Mouse (Mus musculus): ENCODE results near the gene Mogat2. TPM values are rescaled to one million over a fixed set of nuclear protein-coding genes. Genes with fewer than 3 reads are reported as not detected.

Mogat2 gene
- not detected for polyA plus RNA-seq (2017; shearing (Covaris generic))

DNA sequence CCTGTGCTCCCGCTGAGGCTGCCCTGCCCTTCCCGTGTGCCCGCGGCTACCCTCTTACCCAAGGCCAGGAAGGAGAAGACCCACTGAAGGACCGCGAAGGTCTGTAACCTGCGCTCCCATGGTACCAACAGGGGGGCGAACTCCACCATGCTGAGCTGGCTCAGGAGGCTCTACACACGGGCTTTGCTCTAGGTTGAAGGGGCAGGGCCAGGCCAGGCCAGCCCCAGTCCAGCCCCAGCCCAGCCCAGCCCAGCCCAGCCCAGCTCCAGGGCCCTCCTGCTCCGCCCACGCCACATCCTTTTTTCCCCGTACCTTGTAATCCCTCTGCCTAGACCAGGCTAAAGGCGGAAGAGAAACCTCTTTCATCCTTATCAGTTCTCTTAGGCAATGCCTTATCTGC is at the start of gene Mogat2:
Mogat2 (minus strand) TSS at position 203 of the 400 bp plus-strand sequence.

DNA sequence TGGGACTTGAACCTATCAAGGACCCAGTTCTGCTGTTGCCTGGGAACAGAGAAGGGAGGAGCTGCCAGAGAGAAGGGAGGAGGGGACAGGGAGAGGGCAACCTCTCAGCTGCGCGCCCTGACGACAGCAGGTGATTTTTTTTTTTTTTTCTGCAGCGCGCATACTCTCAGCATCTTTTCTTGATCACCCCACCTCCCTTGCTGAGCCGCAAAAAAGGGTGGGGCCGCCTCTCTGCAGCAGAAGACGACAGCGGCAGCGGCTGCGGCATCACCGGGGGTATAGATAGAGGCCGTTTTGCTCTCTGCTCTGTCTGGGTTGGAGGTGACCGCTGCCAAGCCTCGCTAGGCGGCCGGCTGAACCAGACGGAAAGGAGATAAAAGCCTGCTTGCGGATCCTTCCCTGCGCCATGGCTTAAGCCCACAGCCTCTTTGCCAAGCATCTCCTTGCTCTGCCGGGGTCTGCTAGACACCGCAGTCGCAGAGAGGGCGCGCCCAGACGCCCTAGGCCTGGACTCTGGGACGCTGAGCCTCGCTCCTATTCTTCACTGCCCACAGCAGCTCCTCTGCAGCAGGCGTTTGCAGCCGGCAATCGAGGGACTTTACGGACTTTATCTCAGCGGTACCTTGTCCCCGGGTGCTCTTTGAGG is 29.0 kb upstream of the Mogat2 start, which contains the start of gene Map6:
Map6 (plus strand) TSS at position 197 of the 646 bp plus-strand sequence.

DNA sequence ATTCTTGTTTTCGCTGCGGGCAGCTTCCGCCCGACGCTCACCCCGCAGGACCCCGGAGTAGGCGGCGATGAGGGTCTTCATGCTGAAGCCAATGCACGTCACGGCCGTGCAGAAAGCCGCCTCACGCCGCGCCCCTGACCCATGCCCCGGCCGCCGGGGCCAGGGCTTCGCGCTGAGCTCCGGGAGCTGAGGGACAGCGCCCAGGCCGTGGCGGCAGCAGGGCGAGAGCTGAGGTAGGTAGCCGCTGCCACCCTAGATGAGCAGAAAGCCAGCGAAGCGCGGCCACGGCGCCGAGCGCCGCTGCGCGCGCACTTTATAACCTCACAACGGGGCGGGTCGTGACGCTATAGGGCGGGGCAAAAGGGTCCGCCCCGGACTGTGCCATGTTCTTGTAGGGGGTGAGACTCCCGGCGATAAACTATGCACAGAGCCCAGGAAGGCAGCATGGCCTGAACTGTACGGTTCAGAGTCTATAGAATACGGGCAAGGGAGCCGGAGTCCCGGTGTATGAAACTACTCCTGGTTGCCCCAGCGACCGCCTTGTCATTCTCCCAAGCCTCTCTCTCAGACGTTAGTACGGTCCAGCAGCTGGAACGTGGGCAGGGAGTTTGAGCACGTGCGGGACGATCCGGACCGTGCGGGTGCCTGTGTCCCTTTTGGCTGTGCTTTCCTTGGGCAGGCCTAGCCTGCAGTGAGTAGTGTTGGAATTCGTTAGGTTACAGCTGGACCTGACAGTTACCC is 55.8 kb downstream of the Mogat2 start, which contains the start of gene Dgat2:
Dgat2 (minus strand) TSS at position 288 of the 741 bp plus-strand sequence.

Other genes with a start within 250 kb of the Mogat2 start
- 99.7 TPM for gene Uvrag, start 97.5 kb downstream of the Mogat2 start, polyA plus RNA-seq (2017; shearing (Covaris generic))
- gene Dgat2, start 55.9 kb downstream of the Mogat2 start, polyA plus RNA-seq (2017; shearing (Covaris generic)) = 6.0 TPM
- not detected for gene Map6, start 28.8 kb upstream of the Mogat2 start, polyA plus RNA-seq (2017; shearing (Covaris generic))
- not detected for gene Serpinh1, start 114.6 kb upstream of the Mogat2 start, polyA plus RNA-seq (2017; shearing (Covaris generic))
- 5.7 TPM for gene Gdpd5, start 142.8 kb upstream of the Mogat2 start, polyA plus RNA-seq (2017; shearing (Covaris generic))
- gene Klhl35, start 227.4 kb upstream of the Mogat2 start, polyA plus RNA-seq (2017; shearing (Covaris generic)) = 0.98 TPM
- 1,928 TPM for gene Rps3, start 245.1 kb upstream of the Mogat2 start, polyA plus RNA-seq (2017; shearing (Covaris generic))

Measured in naive thymus-derived CD4-positive, alpha-beta T cell, adult 5 months (primary cell).